Mouse (Mus musculus) lung, postnatal 36 days (tissue): ENCODE data around the gene Ppil2.

Experiments
- DNase-seq: peaks from one replicate; pipeline ENCODE4 v3.0.0; 2022; ENCODE audit warnings: mixed read lengths

Ppil2 gene

DNA sequence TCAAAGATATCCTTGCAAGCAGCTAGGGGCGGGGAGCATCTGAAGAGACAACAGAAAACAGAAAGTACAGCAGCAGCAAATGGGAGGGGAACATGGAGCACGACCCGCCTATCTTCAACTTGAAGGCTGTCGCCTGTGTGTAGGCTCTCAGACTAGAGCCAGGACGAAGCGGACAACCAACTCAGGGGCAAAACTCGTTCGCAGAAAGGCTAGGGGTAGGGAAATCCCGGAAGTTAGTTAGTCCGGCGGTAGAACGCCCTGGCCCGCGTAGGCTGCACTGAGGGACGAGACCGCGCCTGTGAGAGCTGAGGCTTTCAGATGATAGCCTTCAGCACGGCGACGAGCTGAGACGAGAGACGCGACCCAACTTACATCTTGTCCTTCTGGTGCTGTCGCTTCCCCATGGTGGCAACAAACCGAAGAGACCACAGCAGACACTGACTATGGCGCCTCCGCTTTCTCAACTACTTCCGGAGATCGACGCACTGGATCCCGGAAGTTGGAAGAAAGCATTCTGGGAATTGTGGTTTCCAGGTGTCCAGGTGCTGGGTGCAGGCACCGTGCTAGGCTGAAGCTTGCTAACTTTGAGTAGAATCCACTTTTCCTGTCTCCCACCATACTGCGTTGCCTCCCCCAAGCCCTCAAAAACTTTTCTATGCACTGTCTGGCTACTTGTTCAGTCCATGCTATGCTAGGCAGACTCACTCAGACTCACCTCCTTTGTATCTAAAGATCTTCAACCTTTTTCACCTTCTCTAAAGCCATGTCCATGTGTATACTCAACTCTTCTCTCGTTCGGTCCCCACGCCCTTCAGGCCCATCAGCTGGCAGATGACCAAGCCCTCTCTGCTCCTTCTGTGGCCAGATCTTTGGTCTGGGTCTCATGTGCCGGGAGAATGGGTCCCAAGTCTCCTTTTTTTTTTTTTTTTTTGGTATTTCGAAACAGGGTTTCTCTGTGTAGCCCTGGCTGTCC lies at the start of gene Ppil2:
Gene Ppil2 (minus strand): TSS at position 487 of the 973 bp plus-strand sequence.
- DNase-seq: peak; percentile 86

- DNase-seq: no peak
These were observed 43.3 kb upstream of the Ppil2 start for GRCm38 (mm10) chr16:17154346-17154745.

DNA sequence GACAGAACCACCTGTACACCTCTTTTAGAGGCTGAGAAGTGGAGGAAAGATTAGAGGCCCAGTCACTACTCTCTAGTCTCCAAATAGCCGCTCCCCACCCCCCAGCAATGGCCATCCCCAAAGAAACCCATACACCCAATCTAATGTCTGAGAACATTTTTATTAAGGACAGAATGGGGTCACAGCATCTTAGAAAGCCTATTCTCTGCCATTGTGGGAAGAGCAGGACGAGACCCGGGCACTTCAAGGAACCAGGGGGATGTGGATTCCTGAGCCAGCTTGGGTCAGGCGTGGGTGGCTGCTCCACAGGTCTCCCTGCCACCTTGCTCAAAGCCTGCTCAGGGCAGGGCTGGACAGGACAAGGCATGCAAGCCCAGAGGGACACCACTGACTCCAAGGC lies 40.8 kb upstream of the Ppil2 start:
- DNase-seq: no peak

DNA sequence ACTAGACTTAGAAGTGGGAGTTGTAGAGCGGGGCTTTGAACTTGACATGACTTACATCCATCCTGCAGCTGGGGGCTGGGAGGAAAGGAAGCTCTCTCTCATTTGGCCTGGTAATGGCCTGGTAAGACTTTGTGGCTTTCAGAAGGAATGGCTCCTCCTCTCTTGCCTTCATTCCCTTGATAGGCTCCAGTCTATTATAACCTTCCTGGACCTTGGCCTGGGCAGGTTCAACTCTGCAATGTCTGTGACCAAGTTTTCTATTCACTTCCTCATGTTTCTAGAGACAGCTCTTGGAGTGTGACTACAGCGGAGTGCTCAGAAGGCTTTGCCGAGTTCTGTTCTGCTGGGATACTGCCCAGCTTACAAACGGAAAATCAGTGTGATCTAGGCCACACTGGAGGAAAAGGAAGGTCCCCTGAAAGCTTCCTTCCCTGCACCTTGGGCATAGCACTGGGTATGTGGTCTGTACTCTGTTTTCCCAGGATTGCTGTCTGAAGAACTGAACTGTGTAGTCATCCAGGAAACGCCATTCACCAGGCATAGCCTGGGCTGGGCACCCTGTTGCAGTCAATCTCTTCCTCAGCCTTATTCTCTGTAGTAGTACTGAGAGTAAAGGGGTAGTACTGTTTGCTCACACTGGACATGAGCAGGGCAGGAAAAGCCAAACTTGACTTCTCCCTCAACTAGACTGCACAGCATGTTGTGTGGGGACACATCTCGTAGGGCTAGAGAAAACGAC lies 39.6 kb upstream of the Ppil2 start:
- no peak for DNase-seq

GRCm38 (mm10) chr16:17148084-17148483 lies 37.0 kb upstream of the Ppil2 start:
- peak; percentile 7 for DNase-seq

DNA sequence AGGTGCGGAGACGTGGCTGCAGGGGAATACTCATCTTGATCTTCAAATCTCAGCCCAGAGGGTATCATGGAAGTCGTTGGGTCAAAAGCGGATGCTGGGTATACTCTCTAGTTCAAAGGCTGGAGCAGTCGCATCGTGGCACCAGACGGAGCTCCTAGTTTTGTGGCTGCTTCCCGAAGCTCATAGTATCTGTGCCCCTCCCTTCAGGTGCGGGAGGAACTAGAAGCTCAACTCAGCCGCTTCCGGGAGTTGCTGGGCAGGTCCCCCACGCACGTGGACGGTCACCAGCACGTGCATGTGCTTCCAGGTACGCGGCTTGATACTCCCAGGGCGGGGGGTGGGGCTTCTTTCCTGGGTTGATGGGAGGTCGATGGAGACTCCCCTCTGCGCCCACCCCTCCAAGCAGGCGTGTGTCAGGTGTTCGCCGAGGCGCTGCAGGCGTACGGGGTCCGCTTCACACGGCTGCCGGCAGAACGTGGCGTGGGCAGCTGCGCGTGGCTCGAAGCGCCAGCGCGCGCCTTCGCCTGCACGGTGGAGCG lies 36.4 kb upstream of the Ppil2 start:
- DNase-seq: peak; percentile 29

- peak; percentile 84 for DNase-seq
These were observed 35.7 kb upstream of the Ppil2 start, which contains the start of gene Ccdc116 for GRCm38 (mm10) chr16:17146772-17147235. Ccdc116 (minus strand) TSS chr16:17147229.

GRCm38 (mm10) chr16:17144339-17144738 lies 33.3 kb upstream of the Ppil2 start, which contains the start of gene Ydjc:
Ydjc (plus strand) TSS chr16:17144621.
- no peak for DNase-seq

DNA sequence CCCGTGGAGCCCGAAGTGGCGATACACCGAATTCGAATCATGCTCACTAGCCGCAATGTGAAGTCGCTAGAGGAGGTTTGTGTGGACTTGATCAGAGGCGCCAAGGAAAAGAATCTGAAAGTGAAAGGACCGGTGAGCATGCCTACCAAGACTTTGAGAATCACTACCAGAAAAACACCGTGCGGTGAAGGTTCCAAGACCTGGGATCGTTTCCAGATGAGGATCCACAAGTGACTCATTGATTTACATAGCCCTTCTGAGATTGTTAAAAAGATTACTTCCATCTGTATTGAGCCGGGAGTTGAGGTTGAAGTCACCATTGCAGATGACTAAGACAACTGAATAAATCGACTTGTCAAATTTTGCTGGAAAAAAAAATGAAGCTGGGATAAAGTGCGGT lies 26.3 kb upstream of the Ppil2 start:
- no peak for DNase-seq

DNA sequence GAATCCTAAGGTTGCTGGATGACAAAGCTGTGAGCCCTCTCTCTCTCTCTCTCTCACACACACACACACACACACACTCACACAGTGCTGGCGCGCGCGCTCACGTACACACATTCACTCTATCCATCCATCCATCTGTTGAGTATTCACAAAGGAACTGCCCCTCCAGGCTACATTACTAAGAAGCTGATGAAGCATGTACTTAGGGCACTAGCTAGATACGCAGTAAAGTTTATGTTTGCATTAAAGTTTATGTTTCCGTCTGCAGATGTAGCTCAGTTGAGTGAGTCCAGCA lies 21.8 kb upstream of the Ppil2 start:
- DNase-seq: no peak

- DNase-seq: peak; percentile 99
These were observed 21.2 kb upstream of the Ppil2 start, which contains the start of gene Sdf2l1 for GRCm38 (mm10) chr16:17132089-17132905. Sdf2l1 (minus strand) TSS chr16:17132383.

DNA sequence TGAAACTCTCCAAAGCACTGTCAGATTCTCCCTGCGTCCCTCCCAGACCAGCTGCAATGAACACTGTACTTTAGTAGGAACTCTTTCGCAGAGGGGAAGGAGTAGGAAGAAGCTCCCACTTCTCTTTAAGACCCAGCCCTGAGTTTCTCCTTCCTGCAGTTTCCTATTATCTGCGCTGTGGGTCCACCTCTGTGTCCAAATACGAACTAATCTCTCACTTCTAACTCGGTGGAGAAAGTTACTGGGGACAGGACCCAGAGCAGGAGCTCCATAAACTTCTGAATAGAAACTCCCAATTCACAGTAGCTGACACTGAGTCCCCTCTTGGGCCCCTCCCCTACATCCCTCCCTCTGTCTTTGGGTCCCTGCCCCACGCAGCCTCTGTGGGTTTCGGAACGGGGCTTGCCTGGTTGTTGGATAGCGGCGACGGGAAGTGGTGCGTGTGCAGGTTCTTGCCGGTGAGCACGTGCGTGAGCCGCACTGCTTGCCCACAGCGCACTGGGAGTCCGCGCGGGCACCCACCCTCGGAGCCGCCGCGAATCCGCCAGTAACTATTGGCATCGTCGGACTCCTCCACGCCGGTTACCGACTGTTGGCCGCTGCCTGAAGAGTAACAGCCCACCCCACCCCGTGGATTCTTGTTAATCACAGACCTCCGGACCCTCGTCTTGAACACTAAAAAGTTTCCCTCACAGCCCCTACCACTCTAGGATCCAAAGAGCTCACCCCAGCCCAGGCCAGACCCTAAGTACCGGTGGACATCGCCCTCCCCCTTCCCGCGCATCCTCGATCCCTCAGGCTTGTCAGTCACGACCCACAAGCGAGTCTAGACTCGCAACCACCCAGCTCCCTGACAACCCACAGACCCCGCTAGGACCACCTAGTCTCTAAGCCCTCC lies 20.4 kb upstream of the Ppil2 start:
- peak; percentile 8 for DNase-seq

DNA sequence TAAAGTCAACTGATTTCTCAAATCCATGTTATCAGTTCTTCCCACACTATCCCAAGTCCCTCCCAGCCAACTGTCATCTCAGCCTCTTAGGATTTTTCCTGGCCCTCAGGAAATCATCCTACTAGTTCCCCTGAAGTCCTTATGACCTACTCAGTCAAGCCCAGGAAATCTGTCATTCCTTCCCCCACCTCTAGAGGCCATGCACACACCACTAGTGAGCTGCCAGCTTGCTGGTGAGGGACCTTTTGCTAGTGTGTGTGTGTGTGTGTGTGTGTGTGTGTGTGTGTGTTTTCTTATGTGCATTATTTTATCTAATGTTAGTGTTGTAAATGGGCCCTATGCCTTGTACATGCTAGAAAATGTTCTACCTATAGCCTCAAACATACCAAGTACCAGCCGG lies 16.2 kb upstream of the Ppil2 start:
- peak; percentile 76 for DNase-seq

DNA sequence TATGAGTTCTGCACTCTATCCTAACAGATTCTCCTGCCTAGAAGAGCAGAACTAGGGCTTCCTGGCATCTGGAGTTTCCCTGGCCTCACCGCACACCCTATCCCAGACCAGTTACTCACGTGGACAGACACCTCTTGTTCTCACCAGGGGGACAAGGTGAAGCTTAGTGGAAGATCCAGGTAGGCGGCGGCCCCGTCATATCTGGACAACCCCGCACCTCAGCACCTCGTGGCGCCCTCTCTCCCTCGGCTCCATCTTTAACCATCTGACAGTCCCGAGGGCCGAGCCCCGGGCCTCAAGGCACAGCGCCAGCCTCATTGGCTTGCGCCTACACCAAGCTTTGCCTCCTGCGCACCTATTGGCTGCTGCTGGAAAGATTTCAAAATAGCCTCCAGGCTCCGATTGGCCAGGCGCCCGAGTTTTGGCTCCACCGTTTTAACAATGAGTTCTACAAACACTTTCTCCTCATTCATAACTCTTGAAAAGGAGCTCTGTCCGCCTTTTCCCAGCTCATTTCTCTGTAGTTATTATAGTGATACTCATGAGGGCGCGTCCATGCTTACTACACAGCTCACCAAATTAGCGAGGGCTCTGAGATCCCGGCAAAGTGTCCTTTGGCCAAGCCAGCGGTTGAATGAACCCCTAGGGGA lies 13.9 kb upstream of the Ppil2 start, which contains the start of gene 2610318N02Rik:
Gene 2610318N02Rik (minus strand): TSS at position 297 of the 650 bp plus-strand sequence.
- DNase-seq: peak; percentile 88

DNA sequence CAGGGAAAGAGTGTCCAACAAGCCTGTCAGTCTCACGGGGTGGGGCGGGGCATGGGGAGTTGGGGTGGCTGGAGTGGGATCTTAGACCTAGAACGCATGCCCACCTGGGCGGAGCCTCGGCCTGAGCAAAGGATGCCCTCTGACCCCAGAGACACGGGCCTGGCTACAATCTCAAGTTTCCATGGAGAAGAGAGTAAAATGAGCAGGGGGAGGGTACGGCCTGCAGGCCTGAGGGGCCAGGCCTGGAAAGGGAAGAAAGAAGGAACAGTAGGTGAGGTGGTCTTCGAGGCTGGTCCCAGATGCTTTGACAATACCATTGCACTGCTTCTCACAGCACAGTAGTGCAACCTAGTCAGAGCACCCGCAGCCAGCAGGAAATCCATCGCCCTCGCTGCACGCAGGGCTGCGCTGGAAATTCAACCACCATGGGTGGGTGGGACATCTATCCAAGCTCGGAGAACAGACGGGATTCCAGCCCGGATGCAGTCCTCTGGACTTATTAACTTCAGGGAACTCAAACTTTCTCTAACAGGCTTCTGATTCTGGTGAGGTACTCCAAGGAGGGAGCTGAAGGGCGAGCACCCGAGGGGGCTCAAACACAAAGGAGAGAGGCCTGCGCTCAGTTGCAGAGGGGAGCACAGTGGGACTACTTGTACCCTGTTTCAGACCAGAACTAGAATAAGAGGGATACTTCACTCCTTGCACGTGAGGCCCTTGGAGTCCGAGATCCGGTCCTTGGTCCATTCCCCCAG lies 13.2 kb upstream of the Ppil2 start:
- no peak for DNase-seq

- no peak for DNase-seq
These were observed 10.5 kb upstream of the Ppil2 start for GRCm38 (mm10) chr16:17121569-17121968.

DNA sequence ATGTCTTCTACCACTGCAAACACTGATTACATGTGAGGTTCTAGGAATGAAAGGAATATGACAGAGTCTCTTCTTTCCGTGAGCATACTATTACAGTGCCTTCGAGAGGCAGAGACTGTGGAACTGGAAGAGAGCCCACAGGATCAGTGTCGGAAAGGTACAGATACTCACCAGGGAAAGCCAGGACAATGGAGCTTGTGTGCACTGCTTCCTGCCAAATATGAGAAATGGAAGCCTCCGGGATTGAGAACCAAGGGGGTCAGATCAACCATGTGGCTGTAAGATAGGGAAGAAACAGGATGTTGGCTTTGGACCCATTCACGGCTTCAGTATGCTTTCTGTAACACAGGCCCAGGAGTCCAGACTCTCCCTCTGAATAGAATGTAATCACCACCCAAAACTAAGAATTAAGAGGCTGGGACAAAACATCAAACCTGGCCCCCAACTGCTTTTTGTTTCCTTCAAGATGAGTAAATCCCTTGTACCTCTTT lies 6.3 kb upstream of the Ppil2 start:
- DNase-seq: no peak

- DNase-seq: no peak
These were observed 6.5 kb downstream of the Ppil2 start for GRCm38 (mm10) chr16:17104600-17104999.

GRCm38 (mm10) chr16:17102630-17103220 lies 8.3 kb downstream of the Ppil2 start:
- DNase-seq: no peak
